Mouse (Mus musculus) stomach, embryonic 15.5 days (tissue): Measurements from ENCODE around the gene Zc3h12d. TPM values are rescaled to one million over a fixed set of nuclear protein-coding genes. Genes with fewer than 3 reads are reported as not detected.

Experiments used
- ATAC-seq: fragments of 200-750 bp; cut with Nextera tagmentation; 2 replicates; pipeline ENCODE4 v1.8.0; 2017; ENCODE audit warnings: low read depth, moderate number of reproducible peaks, moderate TSS enrichment; ENCODE audit not compliant: insufficient read depth, low FRiP score
- H3K27ac ChIP-seq: fragments of 300-500 bp; sonication (generic); 2 replicates; pipeline ENCODE4 v1.5.1; 2015; ENCODE audit warnings: mild to moderate bottlenecking, inconsistent platforms
- H3K27me3 ChIP-seq: fragments of 300-500 bp; sonication (generic); replicated peaks from 2 replicates; pipeline ENCODE4 v1.6.1; 2015; ENCODE audit warnings: inconsistent platforms
- H3K36me3 ChIP-seq: fragments of 300-500 bp; sonication (generic); 2 replicates; pipeline ENCODE4 v1.6.1; 2015; ENCODE audit warnings: inconsistent platforms
- H3K4me1 ChIP-seq: fragments of 300-500 bp; sonication (generic); 2 replicates; pipeline ENCODE4 v1.6.1; 2015; ENCODE audit warnings: inconsistent platforms
- H3K4me2 ChIP-seq: fragments of 300-500 bp; sonication (generic); 2 replicates; pipeline ENCODE4 v1.6.1; 2015; ENCODE audit warnings: mild to moderate bottlenecking, inconsistent platforms
- H3K4me3 ChIP-seq: fragments of 300-500 bp; sonication (generic); replicated peaks from 2 replicates; pipeline ENCODE4 v1.5.1; 2015; ENCODE audit warnings: inconsistent platforms
- H3K9ac ChIP-seq: fragments of 300-500 bp; sonication (generic); 2 replicates; pipeline ENCODE4 v1.6.1; 2015; ENCODE audit warnings: inconsistent platforms
- H3K9me3 ChIP-seq: fragments of 300-500 bp; sonication (generic); 2 replicates; pipeline ENCODE4 v1.6.1; 2016; ENCODE audit warnings: inconsistent platforms
- WGBS: fragments of 180-500 bp; shearing (Covaris S2); methylation state at CpG from one replicate; pipeline ENCODE4 v1.1.7; 2015; 5-methylcytosine and 5-hydroxymethylcytosine counted together
- polyA plus RNA-seq: library from polyadenylated mRNA; unstranded; fragments of >200 nt; fragmentation: Nextera tagmentation; extraction: Ambion mirVana; gene quantifications from 2 replicates; pipeline ENCODE4 v1.2.1, GENCODE M21; 2015

The Zc3h12d gene
- polyA plus RNA-seq: 0.35 and 0.53 TPM in 2 replicates

GRCm38 (mm10) chr10:7832171-7832676, at the start of gene Zc3h12d:
Gene Zc3h12d (plus strand): TSS chr10:7832470.
- peak; percentile 90 for ATAC-seq

GRCm38 (mm10) chr10:7787319-7787718, 45.0 kb upstream of the Zc3h12d start:
- no peaks in the 10 kb centered on the region for H3K9me3 ChIP-seq
- peaks cover 13% of the 10 kb centered on the region; the same call in 1 of the 2 replicates for H3K36me3 ChIP-seq
- no peak overlapping the region for H3K27ac ChIP-seq
- peaks cover 3% of the 10 kb centered on the region; the same call in 1 of the 2 replicates for H3K4me1 ChIP-seq
- H3K4me3 ChIP-seq: no peak overlapping the region
- 42% methylated on average over 2 of the region's 2 CpGs for WGBS
- H3K9ac ChIP-seq: no peak overlapping the region
- H3K27me3 ChIP-seq: no peaks in the 10 kb centered on the region
- H3K4me2 ChIP-seq: no peak overlapping the region
- ATAC-seq: no peak

More at GRCm38 (mm10) chr10:7832171-7832676, at the start of gene Zc3h12d:
- no peak within 1 kb of the TSS for H3K9ac ChIP-seq
- peak within 1 kb of the TSS; percentile 52 for H3K27ac ChIP-seq
- no peaks in the 10 kb centered on the region for H3K27me3 ChIP-seq
- peak within 1 kb of the TSS; percentile 57 for H3K4me2 ChIP-seq
- no peaks in the 10 kb centered on the region for H3K36me3 ChIP-seq
- H3K4me3 ChIP-seq: peak within 1 kb of the TSS; percentile 29
- no peaks in the 10 kb centered on the region for H3K9me3 ChIP-seq
- WGBS: 2% methylated on average over 15 of the region's 15 CpGs
- H3K4me1 ChIP-seq: 0 out of 2 replicates have a peak, but pooled peaks cover 5% of the 10 kb centered on the region

DNA sequence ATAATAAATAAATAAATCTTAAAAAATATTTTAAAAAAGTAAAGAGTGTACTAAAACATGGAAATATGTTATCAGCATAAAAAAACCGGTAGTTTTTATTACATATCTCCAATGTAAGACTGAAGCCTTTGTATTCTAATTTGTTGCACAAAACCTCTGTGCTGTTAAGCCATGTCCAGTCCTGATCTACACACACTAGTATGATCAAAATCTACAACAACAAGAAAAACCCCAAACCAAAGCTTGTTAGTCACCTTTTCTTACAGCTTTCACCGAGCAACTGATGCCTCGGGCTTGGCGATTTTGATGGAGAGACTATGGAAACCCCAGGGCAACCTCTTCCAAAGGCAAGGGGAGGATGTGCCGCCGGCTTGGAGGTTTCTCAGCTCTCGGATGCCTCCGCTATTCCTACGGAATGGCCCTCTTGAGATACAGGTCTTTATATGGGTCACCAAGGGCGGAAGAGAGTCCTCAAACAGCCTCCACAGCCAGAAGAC, 40.0 kb upstream of the Zc3h12d start:
- WGBS: 0% methylated on average over 10 of the region's 10 CpGs

GRCm38 (mm10) chr10:7792751-7793385, 39.4 kb upstream of the Zc3h12d start, which contains the start of the genes Ginm1 and Ppil4:
Gene Ginm1 (minus strand): TSS chr10:7792824.
Gene Ppil4 (plus strand): TSS chr10:7792891.
- Histone ChIP-seq H3K4me1 (peaks cover 11% of the 10 kb centered on the region), H3K36me3 (peaks cover 24% of the 10 kb centered on the region; the same call in 1 of the 2 replicates), H3K9ac (peak within 1 kb of the TSS; percentile 75), H3K27me3 (no peaks in the 10 kb centered on the region), H3K27ac (peak within 1 kb of the TSS; percentile 68; the same call in 1 of the 2 replicates), H3K4me3 (peak within 1 kb of the TSS; percentile 83), H3K4me2 (peak within 1 kb of the TSS; percentile 77), H3K9me3 (no peaks in the 10 kb centered on the region)
- ATAC-seq: peak; percentile 93
- under 1% methylated on average over 52 of the region's 52 CpGs for WGBS

More for the DNA sequence above, 40.0 kb upstream of the Zc3h12d start:
- Histone ChIP-seq H3K9ac (peak overlapping the region; percentile 75), H3K27me3 (no peaks in the 10 kb centered on the region), H3K4me2 (peak overlapping the region; percentile 55), H3K4me1 (peaks cover 11% of the 10 kb centered on the region), H3K9me3 (no peaks in the 10 kb centered on the region), H3K4me3 (peak overlapping the region; percentile 83), H3K36me3 (peaks cover 21% of the 10 kb centered on the region; the same call in 1 of the 2 replicates), H3K27ac (peak overlapping the region; percentile 68; the same call in 1 of the 2 replicates)
- no peak; the same call in 1 of the 2 replicates for ATAC-seq

DNA sequence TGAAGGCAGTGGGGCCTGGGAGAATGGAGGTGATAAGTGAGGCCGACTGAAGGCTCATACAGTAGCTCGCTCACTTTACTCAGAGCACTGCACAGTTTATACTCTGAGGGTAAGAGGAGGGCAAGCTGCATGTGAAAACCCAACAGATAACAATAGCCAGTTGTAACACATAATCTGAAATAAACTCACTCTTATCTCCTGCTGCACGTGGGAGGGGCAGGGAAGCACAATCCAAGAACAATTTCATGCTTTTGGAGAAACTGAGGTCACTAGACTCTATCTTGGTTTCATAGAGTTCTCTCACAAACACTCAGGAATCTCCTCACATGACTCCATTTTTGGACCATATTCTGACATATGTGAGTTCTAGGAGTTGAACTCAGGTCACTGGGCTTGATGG, 31.0 kb upstream of the Zc3h12d start:
- 83% methylated on average over 3 of the region's 3 CpGs for WGBS

GRCm38 (mm10) chr10:7802519-7803140, 29.6 kb upstream of the Zc3h12d start:
- no peak overlapping the region for H3K9ac ChIP-seq
- H3K4me1 ChIP-seq: no peaks in the 10 kb centered on the region
- ATAC-seq: no peak
- no peaks in the 10 kb centered on the region for H3K27me3 ChIP-seq
- no peak overlapping the region for H3K4me2 ChIP-seq
- 91% methylated on average over 2 of the region's 2 CpGs for WGBS
- no peak overlapping the region for H3K27ac ChIP-seq
- peaks cover 33% of the 10 kb centered on the region for H3K36me3 ChIP-seq
- no peak overlapping the region for H3K4me3 ChIP-seq
- no peaks in the 10 kb centered on the region for H3K9me3 ChIP-seq

More for the DNA sequence above, 31.0 kb upstream of the Zc3h12d start:
- Histone ChIP-seq H3K36me3 (peaks cover 42% of the 10 kb centered on the region), H3K27me3 (no peaks in the 10 kb centered on the region), H3K9ac (no peak overlapping the region), H3K4me1 (no peaks in the 10 kb centered on the region), H3K9me3 (no peaks in the 10 kb centered on the region), H3K27ac (no peak overlapping the region), H3K4me3 (no peak overlapping the region), H3K4me2 (no peak overlapping the region)
- ATAC-seq: no peak

DNA sequence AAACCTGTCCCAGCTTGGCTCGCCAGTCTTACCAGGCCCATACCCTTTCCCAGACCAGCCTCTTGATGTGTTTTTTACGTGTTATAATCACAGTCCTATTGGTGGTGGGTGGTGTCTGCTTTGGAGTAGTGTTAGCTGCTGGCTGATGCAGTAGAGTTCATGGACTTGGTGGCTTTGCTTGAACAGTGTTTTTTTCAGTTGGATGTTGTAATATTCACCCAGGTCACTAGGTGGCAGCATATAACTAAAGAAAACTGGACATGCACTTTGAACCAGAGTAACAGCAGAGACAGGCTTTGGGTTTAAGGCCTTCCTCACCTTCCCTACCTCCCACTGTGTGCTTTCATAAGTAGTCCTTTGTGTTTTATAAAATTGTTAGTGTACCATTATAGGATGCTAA, 22.3 kb upstream of the Zc3h12d start:
- Histone ChIP-seq H3K4me3 (no peak overlapping the region), H3K9ac (no peak overlapping the region), H3K27me3 (no peaks in the 10 kb centered on the region), H3K36me3 (peaks cover 13% of the 10 kb centered on the region; the same call in 1 of the 2 replicates), H3K9me3 (no peaks in the 10 kb centered on the region), H3K27ac (no peak overlapping the region), H3K4me2 (no peak overlapping the region), H3K4me1 (no peaks in the 10 kb centered on the region)
- 47% methylated on average over 2 of the region's 2 CpGs for WGBS
- ATAC-seq: peak; percentile 22; the same call in 1 of the 2 replicates

DNA sequence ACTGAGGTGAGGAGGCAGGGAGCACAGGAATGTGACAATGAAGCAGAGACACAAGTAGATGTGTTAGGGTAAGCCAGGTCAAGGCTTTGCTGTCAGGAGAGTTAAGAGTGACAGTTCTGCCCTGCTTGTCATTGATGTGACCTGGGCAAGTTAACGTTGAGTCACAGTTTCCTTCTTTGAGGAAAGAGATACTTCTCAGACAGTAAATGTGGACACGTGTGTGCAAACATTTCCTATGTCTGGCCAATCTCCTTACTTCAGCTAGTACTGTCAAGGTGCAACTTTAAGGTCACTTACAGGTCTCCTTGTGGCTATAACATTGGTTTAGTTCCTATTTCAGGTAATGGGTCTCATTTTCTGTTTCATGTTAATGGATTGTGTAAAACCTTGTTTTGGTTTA, 15.8 kb upstream of the Zc3h12d start:
- no peak overlapping the region for H3K4me2 ChIP-seq
- peaks cover 12% of the 10 kb centered on the region for H3K36me3 ChIP-seq
- H3K9ac ChIP-seq: no peak overlapping the region
- 77% methylated on average over 2 of the region's 2 CpGs for WGBS
- H3K27ac ChIP-seq: no peak overlapping the region
- no peaks in the 10 kb centered on the region for H3K4me1 ChIP-seq
- no peaks in the 10 kb centered on the region for H3K27me3 ChIP-seq
- no peaks in the 10 kb centered on the region for H3K9me3 ChIP-seq
- no peak for ATAC-seq
- no peak overlapping the region for H3K4me3 ChIP-seq

- Histone ChIP-seq H3K27me3 (no peaks in the 10 kb centered on the region), H3K9ac (no peak overlapping the region), H3K36me3 (peaks cover 22% of the 10 kb centered on the region), H3K4me3 (no peak overlapping the region), H3K4me1 (no peaks in the 10 kb centered on the region), H3K27ac (no peak overlapping the region), H3K4me2 (no peak overlapping the region), H3K9me3 (no peaks in the 10 kb centered on the region)
- WGBS: 93% methylated on average over 4 of the region's 4 CpGs
- ATAC-seq: no peak
Observed at GRCm38 (mm10) chr10:7818676-7819075, 13.6 kb upstream of the Zc3h12d start.

DNA sequence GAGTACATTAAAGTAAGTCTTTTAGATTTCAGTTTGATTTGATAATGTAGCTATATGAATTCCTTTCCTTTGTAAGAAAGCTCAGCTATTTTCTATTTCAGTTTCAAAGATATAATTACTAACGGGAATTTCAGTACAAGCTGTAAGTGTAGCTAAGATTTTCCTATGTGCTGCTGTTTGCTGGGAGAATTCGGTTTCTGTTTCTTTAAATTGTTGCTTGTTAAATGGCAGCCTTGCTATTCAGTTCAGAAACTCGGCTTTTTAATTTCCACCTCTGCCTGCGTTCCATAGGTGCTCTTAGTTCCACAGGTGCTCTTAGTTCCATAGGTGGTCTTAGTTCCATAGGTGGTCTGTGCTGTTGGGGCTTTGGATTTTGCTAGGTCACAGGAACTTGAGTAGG, 13.1 kb upstream of the Zc3h12d start:
- H3K9ac ChIP-seq: no peak overlapping the region

DNA sequence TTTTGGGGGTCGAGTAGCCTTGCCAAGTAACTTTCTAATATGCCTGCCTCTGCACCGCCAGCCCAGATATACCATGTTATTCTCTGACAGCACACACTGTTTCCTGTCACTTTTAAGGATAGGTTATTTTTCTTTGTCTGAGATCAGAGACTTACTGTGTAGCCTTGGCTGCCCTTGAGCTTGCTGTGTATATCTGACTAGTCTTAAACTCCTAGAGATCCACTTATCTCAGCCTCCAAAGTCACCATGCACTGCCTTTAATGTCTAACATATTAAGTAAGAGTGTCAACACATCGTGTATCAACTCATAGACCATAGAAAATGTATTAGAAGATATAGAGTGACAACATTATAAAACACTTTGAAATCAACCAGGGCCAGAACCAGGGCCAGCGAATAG, 12.7 kb upstream of the Zc3h12d start:
- Histone ChIP-seq H3K4me1 (no peaks in the 10 kb centered on the region), H3K9me3 (no peaks in the 10 kb centered on the region), H3K9ac (no peak overlapping the region), H3K4me3 (no peak overlapping the region), H3K4me2 (no peak overlapping the region), H3K27me3 (no peaks in the 10 kb centered on the region), H3K27ac (no peak overlapping the region), H3K36me3 (peaks cover 23% of the 10 kb centered on the region)
- no peak for ATAC-seq
- WGBS: 81% methylated on average over 4 of the region's 4 CpGs

More for the DNA sequence above, 13.1 kb upstream of the Zc3h12d start:
- H3K27ac ChIP-seq: no peak overlapping the region
- H3K4me1 ChIP-seq: no peaks in the 10 kb centered on the region
- peaks cover 23% of the 10 kb centered on the region for H3K36me3 ChIP-seq
- WGBS: 91% methylated on average over 4 of the region's 4 CpGs
- no peaks in the 10 kb centered on the region for H3K27me3 ChIP-seq
- H3K9me3 ChIP-seq: no peaks in the 10 kb centered on the region
- no peak overlapping the region for H3K4me3 ChIP-seq
- no peak overlapping the region for H3K4me2 ChIP-seq
- ATAC-seq: no peak

- Histone ChIP-seq H3K4me3 (no peak overlapping the region), H3K27ac (no peak overlapping the region), H3K27me3 (no peaks in the 10 kb centered on the region), H3K36me3 (peaks cover 23% of the 10 kb centered on the region), H3K4me2 (no peak overlapping the region), H3K9me3 (no peaks in the 10 kb centered on the region), H3K9ac (no peak overlapping the region), H3K4me1 (no peaks in the 10 kb centered on the region)
- no peak for ATAC-seq
- WGBS: 80% methylated on average over 5 of the region's 5 CpGs
Observed at GRCm38 (mm10) chr10:7820171-7820570, 12.1 kb upstream of the Zc3h12d start.
